Mouse (Mus musculus) testis, adult 2 months (tissue): Measurements from ENCODE around the gene Mlc1. TPM values are rescaled to one million over a fixed set of nuclear protein-coding genes. Genes with fewer than 3 reads are reported as not detected.

Experiments used
- H3K27ac ChIP-seq: fragments of 200-500 bp; 2 replicates; pipeline ENCODE4 v1.5.1; 2012; ENCODE audit warnings: low read depth, low read length; ENCODE audit not compliant: control insufficient read depth, insufficient read depth
- H3K27me3 ChIP-seq: fragments of 200-500 bp; 2 replicates; pipeline ENCODE4 v1.6.1; 2012; ENCODE audit warnings: mild to moderate bottlenecking, low read length, moderate library complexity; ENCODE audit not compliant: control insufficient read depth, insufficient read depth
- H3K36me3 ChIP-seq: fragments of 200-500 bp; 2 replicates; pipeline ENCODE4 v1.6.1; 2012; ENCODE audit warnings: mild to moderate bottlenecking, low read length; ENCODE audit not compliant: control insufficient read depth, insufficient read depth
- H3K4me1 ChIP-seq: fragments of 200-500 bp; 2 replicates; pipeline ENCODE4 v1.6.1; 2012; ENCODE audit warnings: low read length; ENCODE audit not compliant: control insufficient read depth, insufficient read depth
- H3K4me3 ChIP-seq: fragments of 200-500 bp; 2 replicates; pipeline ENCODE4 v1.5.1; 2012; ENCODE audit warnings: low read depth, mild to moderate bottlenecking, low read length, moderate library complexity, mixed read lengths; ENCODE audit not compliant: control insufficient read depth
- CTCF ChIP-seq: fragments of 200-500 bp; IDR thresholded peaks from 2 replicates; pipeline ENCODE4 v1.5.1; 2012; ENCODE audit warnings: low read depth, mild to moderate bottlenecking, inconsistent platforms, low read length, moderate library complexity; ENCODE audit not compliant: control insufficient read depth, insufficient read depth, insufficient replicate concordance
- POLR2A ChIP-seq: fragments of 200-500 bp; IDR thresholded peaks from 2 replicates; pipeline ENCODE4 v1.6.1; 2012; ENCODE audit warnings: low read depth, mild to moderate bottlenecking, inconsistent platforms, low read length, moderate library complexity; ENCODE audit not compliant: control insufficient read depth
- polyA plus RNA-seq: library from polyadenylated mRNA; depleted of rRNA; stranded (reverse); fragments of >200 nt; gene quantifications from 2 replicates; pipeline ENCODE4 v1.2.3, GENCODE M21; 2012; rRNA removed

The Mlc1 gene
- polyA plus RNA-seq, result 51.1 and 56.3 TPM in 2 replicates

DNA sequence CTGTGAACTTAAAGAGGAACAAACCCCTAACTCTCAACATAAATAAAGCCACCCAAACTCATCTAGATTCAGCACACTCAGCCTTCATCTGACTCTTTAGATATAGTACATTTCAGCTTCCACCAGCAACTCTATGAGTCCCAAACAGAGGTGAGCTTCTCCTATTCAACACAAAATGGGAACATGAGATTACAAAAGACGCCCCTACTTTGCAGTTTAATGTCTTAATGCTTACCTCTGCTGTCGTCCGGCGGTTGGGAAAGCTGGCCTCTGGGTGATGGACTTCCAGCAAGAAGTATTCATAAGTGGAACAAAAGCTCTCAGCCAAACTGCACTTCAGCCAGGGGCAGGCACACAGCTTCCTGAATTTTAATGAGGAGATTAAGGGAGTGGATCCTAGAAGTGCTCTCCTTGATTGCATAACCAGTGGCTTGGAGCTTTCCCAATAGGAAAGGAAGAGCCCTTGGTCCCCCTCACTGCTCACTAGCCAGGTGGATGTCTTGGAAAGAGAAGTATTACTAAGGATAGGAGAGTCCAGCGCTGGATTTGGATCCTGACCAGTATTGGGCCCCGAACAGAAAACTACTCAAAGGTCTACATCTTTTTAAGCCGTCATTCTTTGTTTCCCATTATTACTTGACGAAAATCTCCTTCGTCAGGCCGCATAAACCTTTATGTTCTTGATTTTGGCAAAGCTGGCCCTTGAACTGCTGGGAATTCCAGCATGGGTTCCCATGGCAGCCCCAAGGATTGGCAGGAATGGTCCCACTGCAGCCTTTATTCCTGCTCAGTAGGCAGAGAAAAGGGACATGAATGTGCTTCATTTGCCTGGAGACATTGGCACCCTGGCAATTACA lies at the start of gene Mlc1:
Gene Mlc1 (minus strand): TSS at position 727 of the 857 bp plus-strand sequence.
- TF ChIP-seq CTCF (no peak), POLR2A (no peak)
- peaks cover 14% of the 10 kb centered on the region for H3K36me3 ChIP-seq
- no peaks in the 10 kb centered on the region for H3K27me3 ChIP-seq
- peaks cover 4% of the 10 kb centered on the region for H3K4me1 ChIP-seq
- H3K4me3 ChIP-seq, result peak within 1 kb of the TSS; percentile 60
- no peak within 1 kb of the TSS for H3K27ac ChIP-seq

DNA sequence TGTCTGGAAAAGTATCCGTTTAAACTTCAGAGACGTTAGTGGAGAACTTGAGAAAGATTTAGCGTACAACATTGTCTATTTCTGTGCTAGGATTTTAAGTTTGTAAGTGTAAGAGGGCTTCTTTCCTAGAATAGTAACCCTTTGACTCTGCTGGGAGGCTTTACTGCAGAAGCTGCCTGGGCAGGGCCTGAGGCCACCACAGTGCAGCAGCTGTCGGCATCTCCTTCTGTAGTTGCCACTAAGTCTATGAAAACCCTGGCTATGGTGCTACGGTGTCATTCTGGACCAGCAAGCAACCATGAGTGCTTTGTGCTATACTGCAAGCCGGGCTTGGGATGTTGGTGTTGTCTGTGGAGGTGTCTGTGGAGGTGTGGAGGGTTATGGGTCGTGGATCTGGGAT lies 41.7 kb upstream of the Mlc1 start:
- H3K27me3 ChIP-seq, result no peaks in the 10 kb centered on the region
- no peak for TF ChIP-seq CTCF
- no peak overlapping the region for H3K27ac ChIP-seq

GRCm38 (mm10) chr15:89020085-89020484 lies 41.3 kb upstream of the Mlc1 start:
- Histone ChIP-seq H3K27ac (no peak overlapping the region), H3K4me1 (no peaks in the 10 kb centered on the region), H3K36me3 (peaks cover 8% of the 10 kb centered on the region), H3K4me3 (no peak overlapping the region; the same call in 1 of the 2 replicates), H3K27me3 (no peaks in the 10 kb centered on the region)
- TF ChIP-seq POLR2A (no peak), CTCF (no peak)

More for the DNA sequence above, 41.7 kb upstream of the Mlc1 start:
- H3K36me3 ChIP-seq, result peaks cover 8% of the 10 kb centered on the region
- H3K4me1 ChIP-seq, result no peaks in the 10 kb centered on the region
- no peak overlapping the region for H3K4me3 ChIP-seq

GRCm38 (mm10) chr15:89016722-89017121 lies 37.9 kb upstream of the Mlc1 start:
- H3K36me3 ChIP-seq, result peaks cover 3% of the 10 kb centered on the region
- H3K4me3 ChIP-seq, result no peak overlapping the region
- H3K4me1 ChIP-seq, result no peaks in the 10 kb centered on the region
- TF ChIP-seq POLR2A (no peak), CTCF (no peak)
- no peaks in the 10 kb centered on the region for H3K27me3 ChIP-seq
- H3K27ac ChIP-seq, result no peak overlapping the region

DNA sequence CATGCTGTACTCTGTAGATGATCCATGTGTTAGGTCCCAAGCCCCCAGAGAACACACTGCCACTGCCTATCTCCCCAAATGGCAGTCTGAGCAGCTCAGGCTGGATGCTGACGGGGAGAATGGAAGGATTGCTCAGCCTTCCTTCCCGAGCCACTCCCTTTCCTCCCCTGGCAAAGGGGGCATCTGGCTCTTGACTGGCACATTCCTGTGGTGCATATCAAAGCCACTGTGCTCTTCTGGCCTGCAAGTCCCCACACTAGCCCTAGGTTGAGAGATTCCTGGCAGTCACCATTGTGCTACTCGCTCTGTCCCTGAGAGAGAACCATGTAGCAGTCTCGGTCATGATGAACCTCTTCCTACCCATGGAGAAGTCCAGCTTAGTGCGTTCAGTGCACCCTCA lies 29.0 kb upstream of the Mlc1 start:
- TF ChIP-seq POLR2A (no peak), CTCF (no peak)
- peaks cover 4% of the 10 kb centered on the region for H3K36me3 ChIP-seq
- no peak overlapping the region for H3K4me3 ChIP-seq
- no peak overlapping the region for H3K27ac ChIP-seq
- no peaks in the 10 kb centered on the region for H3K4me1 ChIP-seq
- H3K27me3 ChIP-seq, result no peaks in the 10 kb centered on the region

DNA sequence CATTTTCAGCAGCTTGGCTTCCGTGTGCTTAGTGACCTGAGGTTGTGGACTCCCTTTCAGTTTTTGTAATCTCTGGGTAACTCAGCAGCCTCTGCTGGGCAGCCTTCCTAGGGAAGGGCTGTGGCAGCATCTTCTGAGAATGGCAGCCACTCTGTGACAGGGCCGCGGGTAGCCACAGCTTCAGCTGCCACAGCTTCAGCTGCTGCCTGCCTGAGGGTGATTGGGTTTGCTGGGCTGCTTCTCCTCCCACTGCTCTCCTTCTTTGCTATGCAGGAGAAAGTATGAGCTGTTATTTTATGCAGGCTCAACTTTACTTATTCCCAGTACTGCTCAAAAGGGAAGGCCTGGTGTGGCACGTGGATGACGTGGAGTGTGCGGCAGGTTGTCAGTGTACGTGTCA lies 28.2 kb upstream of the Mlc1 start:
- Histone ChIP-seq H3K36me3 (peaks cover 5% of the 10 kb centered on the region), H3K27me3 (no peaks in the 10 kb centered on the region), H3K4me3 (no peak overlapping the region), H3K4me1 (no peaks in the 10 kb centered on the region), H3K27ac (no peak overlapping the region)
- TF ChIP-seq POLR2A, result no peak
- no peak for TF ChIP-seq CTCF

DNA sequence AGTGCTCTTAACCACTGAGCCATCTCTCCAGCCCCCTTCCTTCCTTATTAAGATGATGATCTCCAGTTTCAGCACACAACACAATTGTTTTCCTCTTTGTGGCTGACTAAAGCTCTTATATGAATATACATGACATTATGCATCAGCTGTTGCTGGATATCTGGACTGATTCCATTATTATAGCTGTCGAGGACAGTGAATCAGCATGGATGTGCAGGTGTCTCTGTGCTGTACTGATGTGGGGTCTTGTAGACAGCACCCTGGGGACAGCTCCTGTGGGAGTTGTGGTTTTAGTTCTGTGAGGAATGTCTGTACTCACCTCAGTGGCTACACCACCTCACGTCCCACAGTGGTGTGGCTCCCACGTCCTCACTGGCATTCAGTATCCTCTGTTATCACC lies 22.4 kb upstream of the Mlc1 start:
- no peak overlapping the region for H3K27ac ChIP-seq
- no peaks in the 10 kb centered on the region for H3K4me1 ChIP-seq
- no peaks in the 10 kb centered on the region for H3K27me3 ChIP-seq
- H3K4me3 ChIP-seq, result no peak overlapping the region
- no peak for TF ChIP-seq POLR2A
- H3K36me3 ChIP-seq, result peaks cover 12% of the 10 kb centered on the region

DNA sequence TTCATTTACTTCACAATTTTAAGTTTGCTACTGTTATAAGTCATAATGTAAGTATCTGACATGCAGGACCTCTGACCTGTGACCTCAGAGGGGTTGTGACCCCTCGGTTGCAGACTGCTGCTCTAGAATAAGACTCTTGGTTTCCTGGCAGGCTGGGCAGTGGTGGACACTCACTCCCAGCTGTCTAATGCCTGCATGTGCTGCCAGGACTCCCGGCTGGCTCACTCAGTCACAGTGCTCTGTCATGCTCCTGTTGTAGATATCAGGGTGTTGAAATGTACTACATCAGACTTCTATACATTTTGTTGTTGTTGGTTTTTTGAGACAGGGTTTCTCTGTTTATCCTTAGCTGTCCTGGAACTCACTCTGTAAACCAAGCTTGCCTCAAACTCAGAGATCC lies 21.6 kb upstream of the Mlc1 start:
- Histone ChIP-seq H3K27me3 (no peaks in the 10 kb centered on the region), H3K27ac (no peak overlapping the region), H3K4me1 (no peaks in the 10 kb centered on the region), H3K4me3 (no peak overlapping the region), H3K36me3 (peaks cover 11% of the 10 kb centered on the region)
- TF ChIP-seq POLR2A (no peak), CTCF (no peak)
